In the genomic region with DNA sequence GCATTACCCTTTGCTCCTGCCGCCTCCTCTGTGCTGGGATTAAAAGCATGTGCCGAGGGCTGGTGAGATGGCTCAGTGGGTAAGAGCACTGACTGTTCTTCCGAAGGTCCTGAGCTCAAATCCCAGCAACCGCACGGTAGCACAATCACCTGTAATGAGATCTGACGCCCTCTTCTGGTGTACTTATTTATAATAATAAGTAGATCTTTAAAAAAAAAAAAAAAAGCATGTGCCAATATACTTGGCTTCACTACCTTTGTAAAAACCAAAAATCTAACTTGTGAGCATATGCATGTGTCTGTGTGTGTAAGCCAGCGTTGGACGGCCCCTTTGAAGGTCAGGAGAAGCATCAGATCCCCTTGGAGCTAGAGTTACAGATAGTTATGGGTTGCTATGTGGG, we compare ENCODE assay signal across 36 mouse cellular contexts. TPM values are rescaled to one million over a fixed set of nuclear protein-coding genes. Genes with fewer than 3 reads are reported as not detected.
"Had no signal": no experiment of that assay in that cellular context is flagged by ENCODE, and none has a peak within 500 bp of the region (broad histone marks: within the 10 kb centered on the region; RNA-seq: fewer than 3 reads in every experiment).

No protein-coding gene starts in this region.

- H3K4me1 ChIP-seq: heart, embryonic 10.5 days; heart, embryonic 12.5 days; heart, embryonic 13.5 days; heart, embryonic 15.5 days; intestine, embryonic 15.5 days had no signal

- H3K9me3 ChIP-seq: heart, embryonic 10.5 days; heart, embryonic 12.5 days; heart, embryonic 13.5 days; heart, embryonic 15.5 days; hindbrain, embryonic 10.5 days; hindbrain, embryonic 12.5 days; hindbrain, embryonic 13.5 days; hindbrain, embryonic 15.5 days; intestine, embryonic 15.5 days; kidney, embryonic 15.5 days had no signal

- H3K4me3 ChIP-seq: heart, embryonic 10.5 days; heart, embryonic 12.5 days; heart, embryonic 13.5 days; heart, embryonic 15.5 days; hindbrain, embryonic 10.5 days; hindbrain, embryonic 12.5 days; hindbrain, embryonic 13.5 days; hindbrain, embryonic 15.5 days; intestine, embryonic 15.5 days; kidney, embryonic 15.5 days; left cerebral cortex, adult 2 months had no signal

- H3K9ac ChIP-seq: heart, embryonic 12.5 days; heart, embryonic 13.5 days; heart, embryonic 15.5 days; hindbrain, embryonic 12.5 days; hindbrain, embryonic 13.5 days; hindbrain, embryonic 14.5 days; hindbrain, embryonic 15.5 days; intestine, embryonic 15.5 days; kidney, embryonic 15.5 days had no signal

- H3K4me2 ChIP-seq: heart, embryonic 11.5 days; heart, embryonic 12.5 days; heart, embryonic 13.5 days; heart, embryonic 15.5 days; hindbrain, embryonic 12.5 days; hindbrain, embryonic 13.5 days; hindbrain, embryonic 14.5 days; hindbrain, embryonic 15.5 days; intestine, embryonic 15.5 days; kidney, embryonic 15.5 days had no signal

- ATAC-seq: hindbrain, embryonic 16.5 days; inflammation-experienced regulatory T-cells, adult 6 months; intestine, embryonic 15.5 days; intestine, embryonic 16.5 days; intestine, postnatal 0 days had no signal

- H3K27me3 ChIP-seq: hindbrain, embryonic 15.5 days; intestine, embryonic 15.5 days had no signal

- DNase-seq: heart, postnatal 10 days; heart, postnatal 14 days; heart, postnatal 36 days; heart, postnatal 4 days; kidney, adult 11 months; kidney, adult 18-20 months; kidney, adult 8-10 months; kidney, adult 9 months; kidney, postnatal 10 days; kidney, postnatal 14 days; kidney, postnatal 25 days; kidney, postnatal 36 days; layer of hippocampus, adult 9-11 months; layer of hippocampus, postnatal 36 days had no signal

- H3K27ac ChIP-seq: heart, embryonic 10.5 days; heart, embryonic 13.5 days; heart, embryonic 15.5 days; hindbrain, embryonic 10.5 days; hindbrain, embryonic 12.5 days; hindbrain, embryonic 13.5 days; hindbrain, embryonic 14.5 days; hindbrain, embryonic 15.5 days; hindbrain, postnatal 0 days; intestine, embryonic 15.5 days; kidney, embryonic 15.5 days; left cerebral cortex, adult 2 months had no signal

- H3K36me3 ChIP-seq: heart, embryonic 10.5 days; heart, embryonic 12.5 days; heart, embryonic 13.5 days; heart, embryonic 15.5 days; hindbrain, embryonic 10.5 days; hindbrain, embryonic 12.5 days; hindbrain, embryonic 13.5 days; hindbrain, embryonic 15.5 days; intestine, embryonic 15.5 days; kidney, embryonic 15.5 days had no signal

RNA-seq across cellular contexts. Expression of a gene that starts 9.7 kb away (rescaled TPM):
- total RNA-seq: hematopoietic stem cell, adult 5-6 weeks had no signal
- polyA plus RNA-seq: hindbrain, embryonic 10.5 days; hindbrain, embryonic 11.5 days; hindbrain, embryonic 12.5 days; hindbrain, embryonic 13.5 days; hindbrain, embryonic 14.5 days; inflammation-experienced regulatory T-cells, adult 6 months; intestine, embryonic 14.5 days; intestine, embryonic 15.5 days; intestine, embryonic 16.5 days; intestine, postnatal 0 days; kidney, embryonic 14.5 days had no signal

RNA-seq across cellular contexts. Expression of a gene that starts 22.4 kb away (rescaled TPM):
- total RNA-seq: hematopoietic stem cell, adult 5-6 weeks had no signal

RNA-seq across cellular contexts. Expression of a gene that starts 28.0 kb away (rescaled TPM):
- total RNA-seq: hematopoietic stem cell, adult 5-6 weeks had no signal
- polyA plus RNA-seq: inflammation-experienced regulatory T-cells, adult 6 months had no signal
